ENCODE assay signal across 7 mouse cellular contexts in the genomic region with DNA sequence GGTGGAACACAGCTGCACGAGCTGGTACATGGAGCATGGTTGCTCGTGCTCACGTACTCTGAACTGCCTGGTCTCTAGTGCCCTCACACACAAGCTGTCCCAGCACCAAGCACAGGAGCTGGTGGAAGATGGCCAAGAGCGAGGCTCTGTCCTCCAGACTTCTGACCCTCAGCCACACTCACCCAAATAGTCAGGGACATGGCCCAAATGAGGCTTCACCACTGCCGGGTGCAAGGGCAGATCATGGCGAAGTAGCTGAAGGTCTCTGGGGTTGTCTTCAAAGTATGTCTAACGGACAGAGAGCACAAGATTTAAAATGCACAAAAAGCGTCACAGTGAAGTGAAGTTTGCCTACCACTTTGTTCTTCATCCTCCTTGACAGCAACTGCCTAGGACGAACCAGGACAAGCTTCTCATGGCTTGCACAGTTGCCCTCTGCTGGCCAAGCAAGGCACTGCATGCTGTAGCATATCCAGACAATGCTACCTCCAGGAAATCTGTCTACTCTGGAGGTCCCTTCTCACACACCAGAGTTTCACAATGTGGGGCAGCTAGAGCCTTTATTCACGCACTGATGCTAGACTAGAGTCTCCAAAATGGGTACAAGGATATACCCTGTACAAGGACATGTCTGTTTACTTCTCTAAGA. TPM values are rescaled to one million over a fixed set of nuclear protein-coding genes. Genes with fewer than 3 reads are reported as not detected.
DNase-seq lines count a peak whose midpoint lies in the region; TF ChIP-seq lines count a peak whose summit lies in the region.

No protein-coding gene starts in this region.

- peaks cover 73% of the 10 kb centered on the region for H3K4me1 ChIP-seq in E14TG2a.4 (replicated peaks; ENCODE audit: low read depth, low read length)

- no peaks in the 10 kb centered on the region for H3K27me3 ChIP-seq in E14TG2a.4 (ENCODE audit: insufficient read depth, low read length)

- H3K9me3 ChIP-seq in E14TG2a.4 (ENCODE audit: low read length): no peaks in the 10 kb centered on the region

- intact Hi-C loops in gastrocnemius, postnatal 14 days (cut with DNase I; ENCODE audit: low total_unique reads): loop anchor here (5.0 kb wide), 1 partner anchor 269 kb away; no protein-coding TSS in a partner anchor

- H3K4me3 ChIP-seq in E14TG2a.4 (replicated peaks; ENCODE audit: low read length): no peak overlapping the region

- TF ChIP-seq CTCF in E14TG2a.4 (conservative IDR thresholded peaks at IDR 0.05; ENCODE audit: low read length): peak; percentile 97

- peaks cover 99% of the 10 kb centered on the region for H3K36me3 ChIP-seq in E14TG2a.4 (ENCODE audit: insufficient read depth, low read length)

- peak; percentile 67 for DNase-seq in WW6 (ENCODE audit: low read depth, low spot score)
- peak; percentile 51 to 79 for DNase-seq in cerebellum, postnatal 4 days (ENCODE audit: low spot score in 2 of 2)
- peak; percentile 70 for DNase-seq in gastrocnemius, postnatal 14 days
- peak; percentile 66 for DNase-seq in layer of hippocampus, adult 9-11 months
- DNase-seq in lung, postnatal 25 days (ENCODE audit: low spot score): peak; percentile 59
- DNase-seq in retina, postnatal 7 days (ENCODE audit: low read depth, low spot score): peak; percentile 58

RNA-seq across cellular contexts. Expression of a gene that starts 6.0 kb away (rescaled TPM):
- total RNA-seq in gastrocnemius, postnatal 14 days (2021): 10 to 100 TPM; 26.8 to 31.4 TPM

RNA-seq across cellular contexts. Expression of a gene that starts 13.1 kb away (rescaled TPM):
- 10 to 100 TPM; 56.3 to 62.4 TPM for total RNA-seq in gastrocnemius, postnatal 14 days (2021)

RNA-seq across cellular contexts. Expression of a gene that starts 29.9 kb away (rescaled TPM):
- total RNA-seq in gastrocnemius, postnatal 14 days (2021): 100 to 1,000 TPM; 497 to 603 TPM

RNA-seq across cellular contexts. Expression of a gene that starts 31.6 kb away (rescaled TPM):
- under 1 TPM; 0.06 to 0.13 TPM for total RNA-seq in gastrocnemius, postnatal 14 days (2021)
